Mouse (Mus musculus) heart, embryonic 12.5 days (tissue): Measurements from ENCODE around the gene Gpr27. TPM values are rescaled to one million over a fixed set of nuclear protein-coding genes. Genes with fewer than 3 reads are reported as not detected.

Experiments used
- polyA plus RNA-seq: library from polyadenylated mRNA; unstranded; fragments of >200 nt; fragmentation: Nextera tagmentation; extraction: Ambion mirVana; gene quantifications from 2 replicates; pipeline ENCODE4 v1.2.1, GENCODE M21; 2016

Gene Gpr27
- polyA plus RNA-seq, 1 experiment from 2014 or later = 1.6 TPM

Other genes starting within 250 kb of the Gpr27 start
- 91.1 and 94.2 TPM in 2 replicates for gene Foxp1, start 170.0 kb upstream of the Gpr27 start, polyA plus RNA-seq
- 5.6 and 5.7 TPM in 2 replicates for gene Eif4e3, start 25.9 kb upstream of the Gpr27 start, polyA plus RNA-seq
- gene Gm20696, start 25.9 kb upstream of the Gpr27 start, polyA plus RNA-seq = 2.6 and 2.7 TPM in 2 replicates
- gene Prok2, start 33.7 kb downstream of the Gpr27 start, polyA plus RNA-seq = not detected in 2 replicates